Mouse (Mus musculus) C2C12 (cell line): ENCODE results near the gene Dppa3. TPM values are rescaled to one million over a fixed set of nuclear protein-coding genes. Genes with fewer than 3 reads are reported as not detected.

Experiments
- H3K27me3 ChIP-seq: one replicate; pipeline ENCODE4 v1.6.1; 2011; ENCODE audit not compliant: control insufficient read depth, insufficient read depth, insufficient read length
- H3K36me3 ChIP-seq: one replicate; pipeline ENCODE4 v1.6.1; 2011; ENCODE audit not compliant: control insufficient read depth, insufficient read depth
- H3K4me3 ChIP-seq: one replicate; pipeline ENCODE4 v1.5.1; 2011; ENCODE audit warnings: mild to moderate bottlenecking, control low read depth; ENCODE audit not compliant: poor library complexity, insufficient read depth, severe bottlenecking
- H3K79me2 ChIP-seq: one replicate; pipeline ENCODE4 v1.6.1; 2011; ENCODE audit not compliant: control insufficient read depth, insufficient read depth
- H3K79me3 ChIP-seq: one replicate; pipeline ENCODE4 v1.6.1; 2011; ENCODE audit warnings: low read depth, control low read depth
- H3ac ChIP-seq: one replicate; pipeline ENCODE3; 2011; ENCODE audit warnings: low read depth; ENCODE audit not compliant: control insufficient read depth, insufficient read length
- CEBPB ChIP-seq: IDR thresholded peaks from one replicate; pipeline ENCODE4 v1.6.1; 2011; ENCODE audit warnings: low read depth, mild to moderate bottlenecking, control low read depth, moderate library complexity
- CTCF ChIP-seq: IDR thresholded peaks from one replicate; pipeline ENCODE4 v1.5.1; 2011; ENCODE audit not compliant: control insufficient read depth, insufficient read depth, insufficient read length
- FOSL1 ChIP-seq: IDR thresholded peaks from one replicate; pipeline ENCODE4 v1.8.0; 2011; ENCODE audit warnings: mild to moderate bottlenecking, low read length; ENCODE audit not compliant: poor library complexity, insufficient read depth, severe bottlenecking
- MAX ChIP-seq: IDR thresholded peaks from one replicate; pipeline ENCODE4 v1.6.1; 2011; ENCODE audit warnings: mild to moderate bottlenecking, control low read depth
- MYOD1 ChIP-seq: IDR thresholded peaks from one replicate; pipeline ENCODE4 v1.6.1; 2011; ENCODE audit warnings: low read depth; ENCODE audit not compliant: control insufficient read depth, insufficient read length
- MYOG ChIP-seq: IDR thresholded peaks from one replicate; pipeline ENCODE4 v1.6.1; 2011; ENCODE audit not compliant: control insufficient read depth, insufficient read length; ENCODE audit errors: extremely low read depth
- USF1 ChIP-seq: IDR thresholded peaks from one replicate; pipeline ENCODE4 v1.6.1; 2011; ENCODE audit warnings: low read depth, mild to moderate bottlenecking, control low read depth, moderate library complexity
- polyA plus RNA-seq: library from polyadenylated mRNA; unstranded; fragments of >200 nt; fragmentation: generic; extraction: Trizol; gene quantifications from one replicate; pipeline ENCODE4 v1.2.1, GENCODE M21; 2012; ENCODE audit warnings: missing spikeins

Dppa3 gene
- polyA plus RNA-seq, 1 experiment = not detected

GRCm38 (mm10) chr6:122601615-122602014, 24.6 kb upstream of the Dppa3 start:
- Histone ChIP-seq H3K4me3 (peak overlapping the region; percentile 35), H3K79me2 (no peaks in the 10 kb centered on the region), H3ac (no peak overlapping the region), H3K36me3 (no peaks in the 10 kb centered on the region), H3K79me3 (no peaks in the 10 kb centered on the region), H3K27me3 (no peaks in the 10 kb centered on the region)
- TF ChIP-seq CEBPB = no peak
- TF ChIP-seq MAX = no peak
- no peak for TF ChIP-seq USF1
- TF ChIP-seq MYOD1 = no peak
- TF ChIP-seq CTCF = no peak
- TF ChIP-seq MYOG = no peak
- no peak for TF ChIP-seq FOSL1

- Histone ChIP-seq H3K4me3 (peak within 1 kb of the TSS; percentile 35), H3K27me3 (no peaks in the 10 kb centered on the region), H3K79me2 (no peaks in the 10 kb centered on the region), H3ac (peak within 1 kb of the TSS; percentile 69), H3K79me3 (no peaks in the 10 kb centered on the region), H3K36me3 (no peaks in the 10 kb centered on the region)
- TF ChIP-seq USF1 (no peak), CTCF (no peak), FOSL1 (no peak), MYOD1 (no peak), MYOG (no peak), MAX (no peak), CEBPB (no peak)
These were observed 23.8 kb upstream of the Dppa3 start, which contains the start of gene Apobec1 for GRCm38 (mm10) chr6:122602242-122602991. Gene Apobec1 (minus strand): TSS chr6:122602444.

- H3ac ChIP-seq = no peak overlapping the region
- no peak overlapping the region for H3K4me3 ChIP-seq
- no peaks in the 10 kb centered on the region for H3K79me2 ChIP-seq
- H3K36me3 ChIP-seq = no peaks in the 10 kb centered on the region
- no peaks in the 10 kb centered on the region for H3K79me3 ChIP-seq
- H3K27me3 ChIP-seq = no peaks in the 10 kb centered on the region
- TF ChIP-seq MYOD1 (no peak), MAX (no peak), CEBPB (no peak), CTCF (no peak), MYOG (no peak), FOSL1 (no peak), USF1 (no peak)
These were observed 23.3 kb upstream of the Dppa3 start for GRCm38 (mm10) chr6:122602992-122603322.

- H3K4me3 ChIP-seq = no peak overlapping the region
- H3K36me3 ChIP-seq = no peaks in the 10 kb centered on the region
- H3ac ChIP-seq = no peak overlapping the region
- no peaks in the 10 kb centered on the region for H3K27me3 ChIP-seq
- no peaks in the 10 kb centered on the region for H3K79me2 ChIP-seq
- no peaks in the 10 kb centered on the region for H3K79me3 ChIP-seq
- TF ChIP-seq CTCF = no peak
- TF ChIP-seq MYOD1 = no peak
- TF ChIP-seq MAX = no peak
- no peak for TF ChIP-seq CEBPB
- no peak for TF ChIP-seq USF1
- TF ChIP-seq MYOG = no peak
- no peak for TF ChIP-seq FOSL1
These were observed 21.9 kb upstream of the Dppa3 start for GRCm38 (mm10) chr6:122604260-122604659.

GRCm38 (mm10) chr6:122605483-122605882, 20.7 kb upstream of the Dppa3 start:
- H3K36me3 ChIP-seq = no peaks in the 10 kb centered on the region
- peaks cover 6% of the 10 kb centered on the region for H3K27me3 ChIP-seq
- H3K79me2 ChIP-seq = no peaks in the 10 kb centered on the region
- no peak for TF ChIP-seq CTCF
- no peak for TF ChIP-seq MYOG
- TF ChIP-seq MAX = no peak
- no peak for TF ChIP-seq MYOD1
- TF ChIP-seq CEBPB = no peak
- TF ChIP-seq FOSL1 = no peak
- TF ChIP-seq USF1 = no peak
- H3ac ChIP-seq = no peak overlapping the region
- no peak overlapping the region for H3K4me3 ChIP-seq
- no peaks in the 10 kb centered on the region for H3K79me3 ChIP-seq

GRCm38 (mm10) chr6:122606661-122607060, 19.5 kb upstream of the Dppa3 start:
- Histone ChIP-seq H3K4me3 (no peak overlapping the region), H3ac (no peak overlapping the region), H3K79me3 (no peaks in the 10 kb centered on the region), H3K79me2 (no peaks in the 10 kb centered on the region), H3K27me3 (peaks cover 6% of the 10 kb centered on the region), H3K36me3 (no peaks in the 10 kb centered on the region)
- TF ChIP-seq FOSL1 (no peak), MYOG (no peak), MAX (no peak), CEBPB (no peak), CTCF (no peak), MYOD1 (no peak), USF1 (no peak)
